Mouse (Mus musculus): Measurements from ENCODE around the gene Vmn1r203. TPM values are rescaled to one million over a fixed set of nuclear protein-coding genes. Genes with fewer than 3 reads are reported as not detected.
"Not testable (repeated sequence)": the region's sequence is repeated elsewhere in the genome, so short reads cannot be mapped to it uniquely, and the experiment has no call there.

Vmn1r203 gene
- polyA plus RNA-seq (2014; fragmentation: Nextera tagmentation; extraction: Ambion mirVana) = not detected in 2 replicates

DNA sequence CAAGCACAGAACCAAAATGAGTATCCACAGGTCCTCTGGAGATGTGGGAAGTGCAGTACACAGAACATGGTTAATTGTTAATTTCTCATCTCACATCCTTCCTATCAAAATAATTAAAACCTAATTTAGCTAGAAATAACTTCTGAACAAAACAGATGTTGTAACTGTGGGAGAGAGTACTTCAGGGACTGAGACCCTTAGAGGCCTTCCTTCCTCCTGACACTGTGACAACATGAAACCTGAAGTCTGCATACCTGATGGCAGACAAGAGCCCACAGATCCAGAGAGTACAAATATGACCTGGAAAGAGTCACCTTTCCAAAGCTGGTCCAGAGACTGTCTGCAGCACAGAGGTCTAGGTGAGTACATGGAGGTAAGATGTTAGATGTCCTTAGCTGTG is at the start of gene Vmn1r203:
Gene Vmn1r203, plus strand, starts transcription at position 301 of the 400 bp plus-strand sequence.
- ATAC-seq (replicated peaks; ENCODE audit: low FRiP score) = no peak
- no peak within 1 kb of the TSS for H3K4me2 ChIP-seq (ENCODE audit: low read depth, low read length, severe bottlenecking)

GRCm38 (mm10) chr13:22471623-22472022 is 46.3 kb upstream of the Vmn1r203 start, which contains the start of gene Vmn1r201:
Gene Vmn1r201, plus strand, starts transcription at chr13:22471923.
- Histone ChIP-seq H3K4me3 (ENCODE audit: low read depth, low read length) (no peak within 1 kb of the TSS), H3K4me1 (replicated peaks; ENCODE audit: control insufficient read depth, insufficient read depth, low read length) (no peaks in the 10 kb centered on the region), H3K9me3 (ENCODE audit: control insufficient read depth, low read length) (no peaks in the 10 kb centered on the region), H3K27ac (ENCODE audit: low read depth, low read length) (no peak within 1 kb of the TSS), H3K27me3 (ENCODE audit: control insufficient read depth, insufficient read depth, low read length) (no peaks in the 10 kb centered on the region), H3K36me3 (ENCODE audit: control insufficient read depth, insufficient read depth, low read length) (no peaks in the 10 kb centered on the region), H3K9ac (ENCODE audit: low read length) (no peak within 1 kb of the TSS), H3K4me2 (ENCODE audit: low read depth, low read length, severe bottlenecking) (no peak within 1 kb of the TSS)
- ATAC-seq (replicated peaks; ENCODE audit: low FRiP score) = no peak
- 74% methylated on average over 1 of the region's 1 CpGs for WGBS
- no peak for DNase-seq (ENCODE audit: low spot score)

More for the DNA sequence above, at the start of gene Vmn1r203:
- DNase-seq (ENCODE audit: low spot score) = no peak
- Histone ChIP-seq H3K36me3 (ENCODE audit: control insufficient read depth, insufficient read depth, low read length) (no peaks in the 10 kb centered on the region), H3K4me1 (replicated peaks; ENCODE audit: control insufficient read depth, insufficient read depth, low read length) (no peaks in the 10 kb centered on the region), H3K27me3 (ENCODE audit: control insufficient read depth, insufficient read depth, low read length) (no peaks in the 10 kb centered on the region), H3K9me3 (ENCODE audit: control insufficient read depth, low read length) (no peaks in the 10 kb centered on the region), H3K27ac (ENCODE audit: low read depth, low read length) (no peak within 1 kb of the TSS), H3K4me3 (ENCODE audit: low read depth, low read length) (no peak within 1 kb of the TSS), H3K9ac (ENCODE audit: low read length) (no peak within 1 kb of the TSS)

- Histone ChIP-seq H3K4me3 (ENCODE audit: low read depth, low read length) (no peak overlapping the region), H3K27ac (ENCODE audit: low read depth, low read length) (no peak overlapping the region), H3K4me1 (replicated peaks; ENCODE audit: control insufficient read depth, insufficient read depth, low read length) (no peaks in the 10 kb centered on the region), H3K9me3 (ENCODE audit: control insufficient read depth, low read length) (no peaks in the 10 kb centered on the region), H3K4me2 (ENCODE audit: low read depth, low read length, severe bottlenecking) (no peak overlapping the region), H3K9ac (ENCODE audit: low read length) (no peak overlapping the region), H3K36me3 (ENCODE audit: control insufficient read depth, insufficient read depth, low read length) (no peaks in the 10 kb centered on the region), H3K27me3 (ENCODE audit: control insufficient read depth, insufficient read depth, low read length) (no peaks in the 10 kb centered on the region)
- 71% methylated on average over 3 of the region's 3 CpGs for WGBS
- ATAC-seq (replicated peaks; ENCODE audit: low FRiP score) = no peak
- no peak for DNase-seq (ENCODE audit: low spot score)
These were observed 15.5 kb upstream of the Vmn1r203 start for GRCm38 (mm10) chr13:22502431-22502830.

DNA sequence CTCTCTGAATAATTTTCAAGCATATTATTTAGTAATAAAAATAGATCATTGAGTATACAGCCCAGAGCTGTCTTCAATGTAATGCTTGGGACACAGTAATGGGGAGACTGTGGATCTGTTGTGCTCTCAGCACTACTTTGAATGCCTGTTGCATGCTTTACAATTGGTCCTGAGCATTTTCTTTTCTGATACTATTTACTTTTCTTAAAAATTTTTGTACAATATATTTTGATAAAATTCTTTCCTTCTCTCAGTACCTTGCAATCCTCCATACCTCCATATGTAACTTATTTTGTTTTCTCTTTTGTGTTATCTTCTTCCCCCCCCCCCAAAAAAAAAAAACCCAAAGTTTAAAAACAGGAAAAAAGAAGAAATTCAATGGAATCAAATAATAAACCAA is 12.6 kb upstream of the Vmn1r203 start, which contains the start of gene Vmn1r202:
Gene Vmn1r202, minus strand, starts transcription at position 101 of the 400 bp plus-strand sequence.
- no peak within 1 kb of the TSS for H3K4me3 ChIP-seq (ENCODE audit: low read depth, low read length)
- no peak within 1 kb of the TSS for H3K27ac ChIP-seq (ENCODE audit: low read depth, low read length)
- H3K9ac ChIP-seq (ENCODE audit: low read length) = no peak within 1 kb of the TSS
- H3K9me3 ChIP-seq (ENCODE audit: control insufficient read depth, low read length) = no peaks in the 10 kb centered on the region
- DNase-seq (ENCODE audit: low spot score) (no peak), ATAC-seq (replicated peaks; ENCODE audit: low FRiP score) (no peak)
- H3K4me2 ChIP-seq (ENCODE audit: low read depth, low read length, severe bottlenecking) = no peak within 1 kb of the TSS
- no peaks in the 10 kb centered on the region for H3K27me3 ChIP-seq (ENCODE audit: control insufficient read depth, insufficient read depth, low read length)
- no peaks in the 10 kb centered on the region for H3K4me1 ChIP-seq (replicated peaks; ENCODE audit: control insufficient read depth, insufficient read depth, low read length)
- no peaks in the 10 kb centered on the region for H3K36me3 ChIP-seq (ENCODE audit: control insufficient read depth, insufficient read depth, low read length)

DNA sequence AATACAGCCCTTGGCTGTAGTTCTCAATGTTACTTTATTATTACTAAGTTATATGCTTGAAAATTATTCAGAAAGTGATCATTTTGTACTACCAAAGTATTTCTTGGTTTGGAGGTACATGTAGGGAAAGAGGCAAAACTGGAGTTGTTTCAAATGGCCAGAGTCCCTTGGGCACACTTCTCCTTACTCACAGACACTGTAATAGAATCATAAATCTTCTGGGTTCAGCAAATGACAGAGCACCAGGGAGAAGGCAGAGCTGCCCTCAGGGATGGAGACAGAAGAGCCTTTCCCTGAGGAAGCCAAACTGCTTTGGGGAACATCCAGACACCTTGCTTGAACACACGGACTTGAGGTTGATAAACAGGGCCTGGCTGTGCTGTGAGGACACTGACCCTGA is 35.0 kb downstream of the Vmn1r203 start, which contains the start of gene Vmn1r204:
Gene Vmn1r204, plus strand, starts transcription at position 301 of the 400 bp plus-strand sequence.
- not testable (repeated sequence) for H3K4me1 ChIP-seq (replicated peaks; ENCODE audit: control insufficient read depth, insufficient read depth, low read length); H3K4me2 ChIP-seq (ENCODE audit: low read depth, low read length, severe bottlenecking); H3K27ac ChIP-seq (ENCODE audit: low read depth, low read length); H3K9me3 ChIP-seq (ENCODE audit: control insufficient read depth, low read length); H3K9ac ChIP-seq (ENCODE audit: low read length); DNase-seq (ENCODE audit: low spot score); H3K36me3 ChIP-seq (ENCODE audit: control insufficient read depth, insufficient read depth, low read length); H3K4me3 ChIP-seq (ENCODE audit: low read depth, low read length); H3K27me3 ChIP-seq (ENCODE audit: control insufficient read depth, insufficient read depth, low read length); ATAC-seq (replicated peaks; ENCODE audit: low FRiP score)
- WGBS = 71% methylated on average over 1 of the region's 1 CpGs

GRCm38 (mm10) chr13:22574911-22575310 is 57.0 kb downstream of the Vmn1r203 start:
- not testable (repeated sequence) for H3K27ac ChIP-seq (ENCODE audit: low read depth, low read length); H3K9ac ChIP-seq (ENCODE audit: low read length); H3K4me2 ChIP-seq (ENCODE audit: low read depth, low read length, severe bottlenecking); H3K4me3 ChIP-seq (ENCODE audit: low read depth, low read length); ATAC-seq (replicated peaks; ENCODE audit: low FRiP score); H3K27me3 ChIP-seq (ENCODE audit: control insufficient read depth, insufficient read depth, low read length); H3K9me3 ChIP-seq (ENCODE audit: control insufficient read depth, low read length); H3K4me1 ChIP-seq (replicated peaks; ENCODE audit: control insufficient read depth, insufficient read depth, low read length); DNase-seq (ENCODE audit: low spot score); H3K36me3 ChIP-seq (ENCODE audit: control insufficient read depth, insufficient read depth, low read length)
- WGBS = 80% methylated on average over 3 of the region's 3 CpGs

Other genes with a start within 250 kb of the Vmn1r203 start
- not detected in 2 replicates for gene Vmn1r195, start 247.6 kb upstream of the Vmn1r203 start, polyA plus RNA-seq (2014; fragmentation: Nextera tagmentation; extraction: Ambion mirVana)
- not detected in 2 replicates for gene Vmn1r196, start 228.2 kb upstream of the Vmn1r203 start, polyA plus RNA-seq (2014; fragmentation: Nextera tagmentation; extraction: Ambion mirVana)
- gene Vmn1r197, start 193.5 kb upstream of the Vmn1r203 start, polyA plus RNA-seq (2014; fragmentation: Nextera tagmentation; extraction: Ambion mirVana) = not detected in 2 replicates
- not detected in 2 replicates for gene Vmn1r198, start 167.8 kb upstream of the Vmn1r203 start, polyA plus RNA-seq (2014; fragmentation: Nextera tagmentation; extraction: Ambion mirVana)
- gene Vmn1r199, start 138.3 kb upstream of the Vmn1r203 start, polyA plus RNA-seq (2014; fragmentation: Nextera tagmentation; extraction: Ambion mirVana) = not detected in 2 replicates
- gene Vmn1r200, start 127.7 kb upstream of the Vmn1r203 start, polyA plus RNA-seq (2014; fragmentation: Nextera tagmentation; extraction: Ambion mirVana) = not detected in 2 replicates
- gene Vmn1r201, start 46.2 kb upstream of the Vmn1r203 start, polyA plus RNA-seq (2014; fragmentation: Nextera tagmentation; extraction: Ambion mirVana) = not detected in 2 replicates
- not detected in 2 replicates for gene Vmn1r202, start 12.7 kb upstream of the Vmn1r203 start, polyA plus RNA-seq (2014; fragmentation: Nextera tagmentation; extraction: Ambion mirVana)
- gene Vmn1r204, start 35.1 kb downstream of the Vmn1r203 start, polyA plus RNA-seq (2014; fragmentation: Nextera tagmentation; extraction: Ambion mirVana) = not detected in 2 replicates
- not detected in 2 replicates for gene Vmn1r205, start 74.9 kb downstream of the Vmn1r203 start, polyA plus RNA-seq (2014; fragmentation: Nextera tagmentation; extraction: Ambion mirVana)
- not detected in 2 replicates for gene Vmn1r206, start 106.1 kb downstream of the Vmn1r203 start, polyA plus RNA-seq (2014; fragmentation: Nextera tagmentation; extraction: Ambion mirVana)
- gene Vmn1r207-ps, start 211.5 kb downstream of the Vmn1r203 start, polyA plus RNA-seq (2014; fragmentation: Nextera tagmentation; extraction: Ambion mirVana) = not detected in 2 replicates